Mouse (Mus musculus) hindbrain, postnatal 0 days (tissue): ENCODE data around the gene Mast4. TPM values are rescaled to one million over a fixed set of nuclear protein-coding genes. Genes with fewer than 3 reads are reported as not detected.

Experiments
- ATAC-seq: fragments of 200-750 bp; cut with Nextera tagmentation; 2 replicates; pipeline ENCODE4 v1.8.0; 2017; ENCODE audit warnings: mild to moderate bottlenecking, moderate TSS enrichment, moderate library complexity
- DNase-seq: peaks from one replicate; pipeline ENCODE4 v3.0.0-alpha.2; 2015; ENCODE audit warnings: low spot score
- H3K27ac ChIP-seq: fragments of 300-500 bp; sonication (generic); 2 replicates; pipeline ENCODE4 v1.5.1; 2014; ENCODE audit warnings: mild to moderate bottlenecking
- H3K27me3 ChIP-seq: fragments of 300-500 bp; sonication (generic); 2 replicates; pipeline ENCODE4 v1.6.1; 2014; ENCODE audit warnings: low read length, mixed read lengths; ENCODE audit not compliant: insufficient read depth
- H3K36me3 ChIP-seq: fragments of 300-500 bp; sonication (generic); 2 replicates; pipeline ENCODE4 v1.6.1; 2014; ENCODE audit warnings: low read length, mixed read lengths; ENCODE audit not compliant: insufficient read depth
- H3K4me1 ChIP-seq: fragments of 300-500 bp; sonication (generic); 2 replicates; pipeline ENCODE4 v1.6.1; 2014; ENCODE audit warnings: antibody characterized with exemption, low read length, mixed read lengths; ENCODE audit not compliant: insufficient read depth
- H3K4me2 ChIP-seq: fragments of 300-500 bp; sonication (generic); 2 replicates; pipeline ENCODE4 v1.6.1; 2014; ENCODE audit warnings: low read depth, mild to moderate bottlenecking, low read length, moderate library complexity, mixed read lengths
- H3K4me3 ChIP-seq: fragments of 300-500 bp; sonication (generic); 2 replicates; pipeline ENCODE4 v1.5.1; 2014; ENCODE audit warnings: low read length
- H3K9ac ChIP-seq: fragments of 300-500 bp; sonication (generic); replicated peaks from 2 replicates; pipeline ENCODE4 v1.6.1; 2014; ENCODE audit warnings: mild to moderate bottlenecking, low read length, moderate library complexity, mixed read lengths
- H3K9me3 ChIP-seq: fragments of 300-500 bp; sonication (generic); 2 replicates; pipeline ENCODE4 v1.6.1; 2016; ENCODE audit warnings: low read length, mixed read lengths
- CTCF ChIP-seq: IDR thresholded peaks from 2 replicates; pipeline ENCODE4 v1.5.1; 2016; ENCODE audit warnings: antibody characterized with exemption, control low read depth, low read depth
- WGBS: fragments of 180-500 bp; shearing (Covaris S2); extraction: QIAGEN DNeasy Blood & Tissue Kit; methylation state at CpG from one replicate; pipeline ENCODE4 v1.1.7; 2014; 5-methylcytosine and 5-hydroxymethylcytosine counted together
- polyA plus RNA-seq: library from polyadenylated mRNA; unstranded; fragments of >200 nt; fragmentation: Nextera tagmentation; extraction: Ambion mirVana; gene quantifications from 2 replicates; pipeline ENCODE4 v1.2.1, GENCODE M21; 2015
- total RNA-seq: library from RNA; depleted of rRNA; stranded (reverse); fragments of >200 nt; gene quantifications from 2 replicates; pipeline ENCODE4 v1.2.3, GENCODE M21; 2014

Mast4 gene
- total and polyA plus RNA-seq, 2 experiments from 2014 or later, result 23.5 to 31.7 TPM

DNA sequence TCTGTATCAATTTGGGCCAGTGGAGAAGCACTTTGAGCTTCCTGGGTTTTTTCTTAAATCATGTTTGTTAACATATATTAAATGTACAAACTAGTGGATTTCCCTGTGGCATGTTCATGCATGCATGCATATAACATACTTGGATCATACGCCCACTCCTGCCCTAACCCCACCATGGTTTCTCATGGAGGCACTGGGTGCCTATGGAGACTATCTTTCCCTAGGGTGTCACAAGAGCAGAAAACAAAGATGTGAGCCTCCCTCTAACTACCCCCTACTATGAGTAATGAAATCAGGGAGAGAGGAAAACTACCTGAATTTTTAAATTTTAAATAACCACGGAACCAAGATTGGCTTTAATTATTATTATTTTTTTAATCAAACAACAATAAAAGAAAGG lies 32.2 kb downstream of the Mast4 start:
- H3K4me3 ChIP-seq, result no peak overlapping the region
- no peak for TF ChIP-seq CTCF
- WGBS, result 95% methylated on average over 2 of the region's 2 CpGs
- no peaks in the 10 kb centered on the region for H3K36me3 ChIP-seq
- H3K4me1 ChIP-seq, result no peaks in the 10 kb centered on the region
- H3K27ac ChIP-seq, result no peak overlapping the region
- H3K9me3 ChIP-seq, result no peaks in the 10 kb centered on the region
- no peak overlapping the region for H3K4me2 ChIP-seq
- H3K9ac ChIP-seq, result no peak overlapping the region
- ATAC-seq, result no peak
- no peak for DNase-seq
- no peaks in the 10 kb centered on the region for H3K27me3 ChIP-seq

DNA sequence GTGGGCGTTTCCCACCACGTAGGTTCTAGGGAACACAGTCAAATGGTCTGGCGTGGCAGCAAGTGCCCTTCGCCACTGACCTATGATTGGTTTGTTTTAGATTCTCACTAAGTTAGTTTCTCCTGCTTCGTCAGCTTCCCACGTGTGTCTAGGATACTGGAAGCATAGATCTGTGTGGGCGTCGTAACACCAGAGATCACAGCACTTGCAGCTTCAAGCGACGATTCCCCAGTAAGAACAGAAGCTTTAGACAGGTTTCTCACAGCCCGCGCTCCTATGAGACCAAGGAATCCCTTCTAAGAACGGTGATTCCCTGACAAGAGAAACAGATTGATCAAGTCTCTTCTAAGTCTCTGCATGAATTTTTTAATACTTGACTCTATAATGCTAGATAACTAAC lies 39.9 kb downstream of the Mast4 start:
- Histone ChIP-seq H3K4me1 (no peaks in the 10 kb centered on the region), H3K4me2 (no peak overlapping the region), H3K36me3 (no peaks in the 10 kb centered on the region), H3K4me3 (no peak overlapping the region), H3K27me3 (no peaks in the 10 kb centered on the region), H3K27ac (no peak overlapping the region), H3K9ac (no peak overlapping the region), H3K9me3 (no peaks in the 10 kb centered on the region)
- no peak for ATAC-seq
- DNase-seq, result no peak
- 89% methylated on average over 13 of the region's 13 CpGs for WGBS
- no peak for TF ChIP-seq CTCF

DNA sequence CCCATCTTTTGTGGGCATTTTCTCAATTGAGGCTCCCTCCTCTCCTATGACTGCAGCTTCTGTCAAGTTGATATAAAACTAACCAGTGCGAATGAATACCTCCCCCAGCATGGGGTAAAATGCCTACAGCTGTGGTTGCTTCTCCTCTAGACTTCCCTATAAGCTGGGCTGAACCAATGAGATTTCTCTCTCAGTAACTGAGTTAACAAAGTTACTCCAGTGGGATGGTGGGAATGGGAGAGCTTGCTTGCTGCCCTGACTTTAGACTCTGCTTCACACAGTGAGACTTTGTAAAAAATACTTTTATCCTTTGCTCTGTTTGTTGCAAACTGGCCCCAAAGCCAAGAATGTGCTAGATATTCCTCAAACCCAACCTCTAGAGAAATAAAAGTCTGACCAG lies 41.2 kb downstream of the Mast4 start:
- H3K27ac ChIP-seq, result no peak overlapping the region
- no peaks in the 10 kb centered on the region for H3K9me3 ChIP-seq
- DNase-seq (no peak), ATAC-seq (no peak)
- TF ChIP-seq CTCF, result no peak
- no peaks in the 10 kb centered on the region for H3K4me1 ChIP-seq
- no peak overlapping the region for H3K4me2 ChIP-seq
- no peaks in the 10 kb centered on the region for H3K36me3 ChIP-seq
- H3K9ac ChIP-seq, result no peak overlapping the region
- no peaks in the 10 kb centered on the region for H3K27me3 ChIP-seq
- no peak overlapping the region for H3K4me3 ChIP-seq
- 52% methylated on average over 1 of the region's 1 CpGs for WGBS

DNA sequence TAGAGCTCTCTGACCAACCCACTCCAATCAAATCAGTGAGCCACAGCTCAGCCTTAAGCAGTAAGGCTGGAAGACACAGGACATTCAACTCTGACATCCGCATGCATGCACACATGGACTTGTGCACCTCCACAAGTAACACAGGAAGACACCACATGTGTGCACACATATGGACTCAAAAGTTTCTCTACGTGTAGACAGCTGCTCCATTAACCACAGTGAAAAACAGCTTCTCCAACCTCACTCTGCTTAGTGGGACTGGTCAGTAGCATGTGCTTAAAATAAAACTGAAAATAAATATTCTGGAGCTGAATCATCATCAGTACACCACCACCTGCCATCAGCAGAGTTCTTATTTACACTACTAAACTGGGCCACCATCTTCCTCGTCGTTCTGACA lies 43.2 kb downstream of the Mast4 start:
- 89% methylated on average over 4 of the region's 4 CpGs for WGBS
- H3K4me2 ChIP-seq, result no peak overlapping the region
- no peak for TF ChIP-seq CTCF
- no peak for DNase-seq
- H3K27ac ChIP-seq, result no peak overlapping the region
- H3K27me3 ChIP-seq, result no peaks in the 10 kb centered on the region
- H3K9ac ChIP-seq, result no peak overlapping the region
- H3K36me3 ChIP-seq, result no peaks in the 10 kb centered on the region
- no peak for ATAC-seq
- no peaks in the 10 kb centered on the region for H3K9me3 ChIP-seq
- H3K4me3 ChIP-seq, result no peak overlapping the region
- no peaks in the 10 kb centered on the region for H3K4me1 ChIP-seq

DNA sequence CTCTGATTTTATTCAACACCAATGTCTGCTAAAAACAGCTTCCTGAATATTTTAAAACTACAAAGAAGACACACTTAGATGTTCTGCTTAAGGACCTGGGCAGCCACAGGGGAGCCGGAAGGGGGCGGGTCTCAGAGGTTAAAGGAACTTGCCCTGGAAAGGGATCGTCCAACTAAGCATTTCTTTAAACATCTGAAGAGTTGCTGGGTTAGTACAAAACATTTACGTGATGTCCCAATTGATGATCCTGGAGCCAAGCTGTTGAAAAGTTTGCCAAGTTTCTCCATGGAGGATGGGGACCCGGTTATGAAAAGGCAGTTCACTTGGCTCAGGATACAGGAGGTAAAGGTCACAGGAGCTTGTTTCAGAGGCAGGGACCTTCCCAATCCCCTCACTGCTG lies 48.5 kb downstream of the Mast4 start:
- no peak for ATAC-seq
- TF ChIP-seq CTCF, result no peak
- WGBS, result 82% methylated on average over 5 of the region's 5 CpGs

DNA sequence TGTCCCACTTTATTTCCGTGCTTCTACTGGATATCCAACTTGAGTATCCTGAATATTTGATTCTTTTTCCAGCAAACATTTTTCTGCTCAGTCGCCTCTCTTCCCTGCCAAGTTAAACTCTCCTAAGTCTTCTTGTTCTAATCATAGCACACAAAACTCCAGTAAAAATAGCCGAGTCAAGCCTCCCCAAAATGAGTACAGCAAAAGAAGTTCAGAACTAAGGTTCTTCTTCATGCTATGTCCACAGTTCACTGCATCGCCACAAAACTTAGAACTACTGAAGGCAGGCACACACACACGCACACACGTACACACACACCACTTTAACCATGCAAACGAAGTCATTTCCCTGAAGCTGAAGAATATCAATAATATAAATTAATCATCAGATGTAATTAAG lies 49.3 kb downstream of the Mast4 start:
- no peak overlapping the region for H3K4me3 ChIP-seq
- no peak overlapping the region for H3K4me2 ChIP-seq
- H3K9ac ChIP-seq, result no peak overlapping the region
- no peak for TF ChIP-seq CTCF
- ATAC-seq, result no peak
- H3K9me3 ChIP-seq, result no peaks in the 10 kb centered on the region
- H3K27ac ChIP-seq, result no peak overlapping the region
- no peak for DNase-seq
- H3K4me1 ChIP-seq, result no peaks in the 10 kb centered on the region
- H3K27me3 ChIP-seq, result no peaks in the 10 kb centered on the region
- no peaks in the 10 kb centered on the region for H3K36me3 ChIP-seq
- WGBS, result 89% methylated on average over 7 of the region's 7 CpGs

More for the DNA sequence above, 48.5 kb downstream of the Mast4 start:
- DNase-seq, result no peak
- no peaks in the 10 kb centered on the region for H3K9me3 ChIP-seq
- H3K9ac ChIP-seq, result no peak overlapping the region
- no peaks in the 10 kb centered on the region for H3K27me3 ChIP-seq
- no peaks in the 10 kb centered on the region for H3K36me3 ChIP-seq
- no peak overlapping the region for H3K4me3 ChIP-seq
- no peak overlapping the region for H3K27ac ChIP-seq
- H3K4me1 ChIP-seq, result no peaks in the 10 kb centered on the region
- no peak overlapping the region for H3K4me2 ChIP-seq

DNA sequence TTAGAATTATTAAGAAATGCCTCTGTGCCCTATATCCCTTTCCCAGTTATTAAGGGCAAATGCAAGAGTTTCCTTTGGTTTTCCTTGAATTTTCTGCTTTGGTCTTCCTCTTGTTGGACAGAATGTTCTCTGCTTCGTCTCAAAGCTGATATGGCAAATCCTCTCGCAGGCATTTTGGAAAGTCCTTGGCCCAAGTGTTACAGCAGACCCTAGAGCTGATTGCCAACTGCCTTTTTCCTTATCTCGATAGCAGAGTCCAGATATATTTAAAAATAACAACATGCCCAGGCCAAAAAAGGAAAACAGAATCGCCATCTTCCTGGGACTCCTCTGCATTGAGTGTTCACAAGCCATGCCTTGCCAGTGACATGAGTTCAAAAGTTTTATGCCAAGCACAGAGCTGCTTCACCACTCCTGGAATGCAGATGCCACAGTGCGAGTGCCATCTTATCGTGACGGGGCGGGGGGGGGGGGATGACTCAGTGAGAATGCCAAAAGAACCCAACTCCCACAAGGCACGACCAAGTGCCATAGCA lies 63.4 kb downstream of the Mast4 start:
- Histone ChIP-seq H3K4me2 (no peak overlapping the region), H3K27ac (no peak overlapping the region), H3K27me3 (no peaks in the 10 kb centered on the region), H3K9me3 (no peaks in the 10 kb centered on the region), H3K9ac (no peak overlapping the region), H3K4me3 (no peak overlapping the region), H3K36me3 (no peaks in the 10 kb centered on the region), H3K4me1 (no peaks in the 10 kb centered on the region)
- no peak for ATAC-seq
- 76% methylated on average over 9 of the region's 9 CpGs for WGBS
- no peak for DNase-seq
- TF ChIP-seq CTCF, result no peak
